Mouse (Mus musculus): ENCODE data around the gene Adssl1. TPM values are rescaled to one million over a fixed set of nuclear protein-coding genes. Genes with fewer than 3 reads are reported as not detected.

The Adssl1 gene
- total and polyA plus RNA-seq, 3 experiments: 58.2 to 63.9 TPM; not detected in 1

GRCm38 (mm10) chr12:112589491-112590191 lies 30.2 kb upstream of the Adssl1 start:
- Histone ChIP-seq H3K27ac (ENCODE audit: control insufficient read depth, low read depth, low read length) (no peak overlapping the region), H3K27me3 (ENCODE audit: control insufficient read depth in 1 of 2, insufficient read depth in 2 of 2, low read length in 2 of 2) (no peaks in the 10 kb centered on the region), H3K79me2 (ENCODE audit: control insufficient read depth, insufficient read depth, low read length, poor library complexity) (peaks cover 33% of the 10 kb centered on the region), H3K9me3 (replicated peaks; ENCODE audit: insufficient read depth, low read length) (no peaks in the 10 kb centered on the region), H3K4me3 (ENCODE audit: control insufficient read depth in 1 of 2, insufficient read depth in 1 of 2, low read depth in 2 of 2, low read length in 2 of 2) (peak overlapping the region; percentile 61 to 77), H3K9ac (ENCODE audit: control insufficient read depth, low read depth, low read length, poor library complexity, severe bottlenecking) (peak overlapping the region; percentile 79), H3K4me1 (ENCODE audit: control insufficient read depth in 1 of 2, insufficient read depth in 2 of 2, low read length in 2 of 2) (peaks cover 20 to 38% of the 10 kb centered on the region in 2 experiments), H3K36me3 (ENCODE audit: control insufficient read depth in 1 of 2, insufficient read depth in 2 of 2, low read length in 2 of 2) (peaks cover 0 to 19% of the 10 kb centered on the region in 2 experiments; a peak in 2 of 4 replicates)
- DNase-seq (ENCODE audit: low read depth, low spot score): no peak
- TF ChIP-seq USF1 (IDR thresholded peaks at IDR 0.05; ENCODE audit: low read depth, low read length) (no peak), EP300 (IDR thresholded peaks at IDR 0.05; ENCODE audit: low read depth in 1 of 2, low read length in 2 of 2) (peak in 1 of 2 experiments; percentile 50; a peak in 1 of 4 replicates), SMC3 (IDR thresholded peaks at IDR 0.05; ENCODE audit: low read depth, low read length) (no peak), ZC3H11A (IDR thresholded peaks at IDR 0.05; ENCODE audit: low read depth, low read length) (no peak), BHLHE40 (IDR thresholded peaks at IDR 0.05; ENCODE audit: borderline replicate concordance, low read depth, low read length) (no peak), USF2 (IDR thresholded peaks at IDR 0.05; ENCODE audit: borderline replicate concordance in 1 of 2, insufficient read depth in 1 of 2, low read depth in 1 of 2, low read length in 2 of 2) (no peak), CHD1 (IDR thresholded peaks at IDR 0.05; ENCODE audit: low read depth, low read length) (no peak), POLR2AphosphoS2 (IDR thresholded peaks at IDR 0.05; ENCODE audit: low read length) (no peak), TBP (IDR thresholded peaks at IDR 0.05; ENCODE audit: low read depth, low read length) (no peak; the same call in 1 of the 2 replicates), ZMIZ1 (IDR thresholded peaks at IDR 0.05; ENCODE audit: low read depth, low read length) (no peak), E2F4 (IDR thresholded peaks at IDR 0.05; ENCODE audit: borderline replicate concordance, low read depth, low read length) (no peak), RAD21 (IDR thresholded peaks at IDR 0.05; ENCODE audit: low read depth, low read length) (no peak), MYB (IDR thresholded peaks at IDR 0.05; ENCODE audit: low read depth, low read length) (no peak), JUND (IDR thresholded peaks at IDR 0.05; ENCODE audit: low read depth, low read length) (no peak), MAFK (IDR thresholded peaks at IDR 0.05; ENCODE audit: borderline replicate concordance, low read depth, low read length) (no peak), NELFE (IDR thresholded peaks at IDR 0.05; ENCODE audit: low read depth, low read length) (no peak), TCF12 (IDR thresholded peaks at IDR 0.05; ENCODE audit: low read depth, low read length) (0 out of 2 replicates have a peak, but pooled peaks have one; percentile 13), MAZ (IDR thresholded peaks at IDR 0.05; ENCODE audit: low read depth, low read length) (no peak), KAT2A (conservative IDR thresholded peaks at IDR 0.05; ENCODE audit: low read depth, low read length) (no peak), ZKSCAN1 (IDR thresholded peaks at IDR 0.05; ENCODE audit: low read depth, low read length) (no peak), HCFC1 (IDR thresholded peaks at IDR 0.05; ENCODE audit: low read depth, low read length) (no peak), UBTF (IDR thresholded peaks at IDR 0.05; ENCODE audit: borderline replicate concordance, insufficient read depth, low read depth, low read length) (0 out of 2 replicates have a peak, but pooled peaks have one; percentile 43), RCOR1 (IDR thresholded peaks at IDR 0.05; ENCODE audit: low read depth, low read length) (no peak), POLR2A (IDR thresholded peaks at IDR 0.05; ENCODE audit: control insufficient read depth in 1 of 2, insufficient read depth in 1 of 2, low read depth in 1 of 2, low read length in 2 of 2, poor library complexity in 1 of 2) (no peak), ZNF384 (IDR thresholded peaks at IDR 0.05; ENCODE audit: low read depth, low read length) (peak; percentile 90), SIN3A (IDR thresholded peaks at IDR 0.05; ENCODE audit: low read length) (no peak), ELF1 (IDR thresholded peaks at IDR 0.05; ENCODE audit: low read depth, low read length) (no peak), MXI1 (IDR thresholded peaks at IDR 0.05; ENCODE audit: low read depth, low read length) (no peak), POLR2AphosphoS5 (IDR thresholded peaks at IDR 0.05; ENCODE audit: borderline replicate concordance, low read depth, low read length) (no peak)
